Mouse (Mus musculus): ENCODE data around the gene Hras. TPM values are rescaled to one million over a fixed set of nuclear protein-coding genes. Genes with fewer than 3 reads are reported as not detected.

Gene Hras
- polyA plus RNA-seq, 1 experiment from 2014 or later = 93.2 TPM

DNA sequence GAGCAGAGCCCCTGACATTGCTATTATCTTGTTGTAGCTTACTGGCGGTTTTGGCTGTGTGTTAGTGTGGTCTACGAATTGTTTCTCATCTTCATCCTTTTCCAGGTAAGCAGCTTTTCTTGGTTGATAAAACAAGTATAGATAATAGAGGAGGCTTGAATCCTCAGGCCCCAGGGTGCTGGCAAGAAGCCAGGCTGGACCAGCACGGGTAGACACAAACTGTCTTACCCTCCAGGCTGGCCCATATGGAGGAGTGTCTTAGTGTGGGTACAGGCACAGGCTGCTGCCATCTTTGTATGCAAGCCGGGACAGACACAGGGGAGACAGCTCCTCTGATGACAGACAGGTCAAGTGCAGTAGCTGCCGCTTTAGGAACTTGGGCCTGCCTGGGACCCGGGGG is 46.8 kb downstream of the Hras start:
- Histone ChIP-seq H3K9ac (ENCODE audit: low read depth, low read length) (no peak overlapping the region), H3K4me1 (ENCODE audit: control insufficient read depth, insufficient read depth, low read depth, low read length) (no peaks in the 10 kb centered on the region), H3K27me3 (replicated peaks; ENCODE audit: control insufficient read depth, insufficient read depth, low read length) (no peaks in the 10 kb centered on the region), H3K4me2 (ENCODE audit: low read length) (no peak overlapping the region), H3K36me3 (ENCODE audit: control insufficient read depth, insufficient read depth, low read length) (peaks cover 14% of the 10 kb centered on the region; the same call in 1 of the 2 replicates), H3K4me3 (ENCODE audit: low read length) (no peak overlapping the region), H3K9me3 (ENCODE audit: control insufficient read depth, low read length) (no peaks in the 10 kb centered on the region), H3K27ac (ENCODE audit: low read depth, low read length) (no peak overlapping the region)
- 79% methylated on average over 6 of the region's 6 CpGs for WGBS
- ATAC-seq = no peak

DNA sequence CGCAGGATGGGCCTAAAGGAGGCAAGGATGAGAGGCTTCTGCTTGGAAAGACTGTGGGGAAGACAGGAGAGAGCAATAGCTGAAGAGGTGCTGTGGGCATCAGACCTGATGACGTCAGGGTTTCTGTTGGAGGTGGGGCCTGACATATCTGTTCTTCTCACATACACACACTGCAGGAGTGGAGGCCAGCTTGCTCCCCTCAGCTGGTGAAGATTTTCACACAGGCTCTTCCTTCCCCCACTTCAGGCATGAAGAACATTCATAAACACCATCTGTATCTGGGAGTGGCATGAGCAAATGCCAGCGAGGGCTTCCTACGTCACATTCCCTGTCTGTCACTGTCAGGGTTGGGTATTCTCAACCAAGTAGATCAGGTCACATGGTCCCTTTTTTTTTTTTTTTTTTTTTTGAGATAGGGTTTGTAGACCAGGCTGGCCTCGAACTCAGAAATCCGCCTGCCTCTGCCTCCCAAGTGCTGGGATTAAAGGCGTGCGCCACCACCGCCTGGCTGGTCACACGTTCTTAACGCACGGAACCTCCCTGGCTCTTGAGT is 47.7 kb downstream of the Hras start:
- Histone ChIP-seq H3K27ac (ENCODE audit: low read depth, low read length) (no peak overlapping the region), H3K4me1 (ENCODE audit: control insufficient read depth, insufficient read depth, low read depth, low read length) (no peaks in the 10 kb centered on the region), H3K36me3 (ENCODE audit: control insufficient read depth, insufficient read depth, low read length) (peaks cover 9% of the 10 kb centered on the region; the same call in 1 of the 2 replicates), H3K4me2 (ENCODE audit: low read length) (no peak overlapping the region), H3K9ac (ENCODE audit: low read depth, low read length) (no peak overlapping the region), H3K27me3 (replicated peaks; ENCODE audit: control insufficient read depth, insufficient read depth, low read length) (no peaks in the 10 kb centered on the region), H3K4me3 (ENCODE audit: low read length) (no peak overlapping the region), H3K9me3 (ENCODE audit: control insufficient read depth, low read length) (no peaks in the 10 kb centered on the region)
- ATAC-seq = no peak
- 94% methylated on average over 12 of the region's 12 CpGs for WGBS

DNA sequence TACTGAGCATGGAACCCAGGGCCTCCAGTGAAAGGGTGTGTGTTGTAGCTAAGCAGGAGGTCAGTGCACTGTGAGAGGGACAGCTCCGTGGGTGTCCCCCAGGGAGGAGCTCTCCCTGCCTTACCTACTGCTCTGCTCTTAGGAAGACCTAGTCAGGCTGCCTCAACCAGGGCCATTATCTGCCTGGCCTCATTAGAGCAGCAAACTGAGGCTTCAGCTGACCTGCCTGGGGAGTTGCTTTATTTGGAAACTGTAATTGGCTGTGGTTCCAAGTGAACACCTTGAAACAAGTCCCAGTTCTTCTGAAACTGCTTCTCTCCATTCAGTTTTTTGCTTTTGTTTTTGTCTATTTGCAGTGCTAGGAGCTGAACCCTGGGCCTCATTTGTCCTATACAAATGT is 48.4 kb downstream of the Hras start:
- H3K27ac ChIP-seq (ENCODE audit: low read depth, low read length) = no peak overlapping the region
- H3K4me2 ChIP-seq (ENCODE audit: low read length) = no peak overlapping the region
- peaks cover 7% of the 10 kb centered on the region; the same call in 1 of the 2 replicates for H3K36me3 ChIP-seq (ENCODE audit: control insufficient read depth, insufficient read depth, low read length)
- no peaks in the 10 kb centered on the region for H3K9me3 ChIP-seq (ENCODE audit: control insufficient read depth, low read length)
- ATAC-seq = no peak
- no peaks in the 10 kb centered on the region for H3K4me1 ChIP-seq (ENCODE audit: control insufficient read depth, insufficient read depth, low read depth, low read length)
- H3K27me3 ChIP-seq (replicated peaks; ENCODE audit: control insufficient read depth, insufficient read depth, low read length) = no peaks in the 10 kb centered on the region
- H3K9ac ChIP-seq (ENCODE audit: low read depth, low read length) = no peak overlapping the region
- WGBS = 60% methylated on average over 1 of the region's 1 CpGs
- no peak overlapping the region for H3K4me3 ChIP-seq (ENCODE audit: low read length)

DNA sequence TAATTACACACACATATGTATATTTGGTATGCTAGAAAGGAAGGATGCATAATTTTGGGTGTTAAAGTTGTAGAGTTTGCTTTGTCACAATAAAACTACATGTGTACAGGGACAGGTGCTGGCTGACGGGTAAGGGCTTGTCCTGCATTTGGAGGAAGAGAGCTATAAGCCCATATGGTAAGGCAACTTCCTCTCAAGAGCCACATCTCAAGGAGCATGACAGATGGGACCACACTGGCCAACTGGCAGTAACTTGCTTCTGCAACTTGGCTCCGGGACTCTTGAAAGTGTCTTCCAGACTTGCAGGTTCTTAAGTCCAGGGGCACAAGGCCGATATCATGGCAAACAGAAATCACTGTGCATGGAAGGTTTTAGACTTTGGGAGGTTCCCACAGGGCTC is 49.2 kb downstream of the Hras start:
- H3K4me1 ChIP-seq (ENCODE audit: control insufficient read depth, insufficient read depth, low read depth, low read length) = no peaks in the 10 kb centered on the region
- H3K4me3 ChIP-seq (ENCODE audit: low read length) = no peak overlapping the region
- no peaks in the 10 kb centered on the region for H3K27me3 ChIP-seq (replicated peaks; ENCODE audit: control insufficient read depth, insufficient read depth, low read length)
- no peak overlapping the region for H3K9ac ChIP-seq (ENCODE audit: low read depth, low read length)
- no peaks in the 10 kb centered on the region for H3K9me3 ChIP-seq (ENCODE audit: control insufficient read depth, low read length)
- H3K36me3 ChIP-seq (ENCODE audit: control insufficient read depth, insufficient read depth, low read length) = peaks cover 7% of the 10 kb centered on the region; the same call in 1 of the 2 replicates
- ATAC-seq = no peak
- WGBS = 91% methylated on average over 3 of the region's 3 CpGs
- H3K4me2 ChIP-seq (ENCODE audit: low read length) = no peak overlapping the region
- H3K27ac ChIP-seq (ENCODE audit: low read depth, low read length) = no peak overlapping the region

DNA sequence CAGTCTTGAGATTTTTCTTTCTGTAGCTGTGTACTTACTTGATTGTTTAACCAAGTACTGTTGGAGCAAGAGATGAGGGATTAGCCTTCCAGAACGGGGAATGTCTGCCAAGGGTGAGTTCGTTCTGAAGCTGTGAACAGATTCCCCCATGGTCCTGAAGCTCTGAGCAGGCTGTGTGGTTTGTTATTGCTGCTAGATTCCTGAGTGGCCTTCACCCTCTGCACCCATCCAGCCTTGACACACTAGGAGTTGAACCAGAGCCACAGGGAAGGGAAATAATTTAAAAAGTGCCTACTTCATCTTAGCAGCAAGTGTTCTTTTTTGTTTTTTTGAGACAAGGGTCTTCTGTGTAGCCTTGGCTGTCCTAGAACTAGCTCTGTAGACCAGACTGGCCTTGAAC is 49.9 kb downstream of the Hras start:
- ATAC-seq = no peak
- Histone ChIP-seq H3K9ac (ENCODE audit: low read depth, low read length) (no peak overlapping the region), H3K27me3 (replicated peaks; ENCODE audit: control insufficient read depth, insufficient read depth, low read length) (no peaks in the 10 kb centered on the region), H3K36me3 (ENCODE audit: control insufficient read depth, insufficient read depth, low read length) (peaks cover 7% of the 10 kb centered on the region; the same call in 1 of the 2 replicates), H3K9me3 (ENCODE audit: control insufficient read depth, low read length) (no peaks in the 10 kb centered on the region), H3K4me3 (ENCODE audit: low read length) (no peak overlapping the region), H3K4me1 (ENCODE audit: control insufficient read depth, insufficient read depth, low read depth, low read length) (no peaks in the 10 kb centered on the region), H3K27ac (ENCODE audit: low read depth, low read length) (no peak overlapping the region), H3K4me2 (ENCODE audit: low read length) (no peak overlapping the region)
- 82% methylated on average over 2 of the region's 2 CpGs for WGBS

DNA sequence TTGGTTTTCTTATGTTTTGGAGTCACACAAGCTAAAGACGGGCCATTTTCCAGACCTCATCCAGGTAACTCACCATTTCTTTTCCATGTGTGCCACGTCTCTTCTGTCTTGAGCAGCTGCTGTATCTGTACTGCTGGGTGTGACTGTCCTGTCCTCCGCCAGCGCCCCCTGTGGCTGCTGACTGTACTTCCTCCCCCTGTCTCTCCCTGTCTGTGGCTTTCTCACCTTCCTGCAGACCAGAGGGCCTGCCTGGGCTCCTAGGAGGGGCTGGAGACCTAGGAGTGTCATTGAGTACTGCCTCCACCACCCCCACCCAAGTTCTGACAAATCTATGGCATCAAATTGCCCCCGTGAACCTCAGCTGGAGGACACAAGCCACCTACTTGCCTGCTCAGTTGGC is 50.7 kb downstream of the Hras start:
- no peak overlapping the region for H3K9ac ChIP-seq (ENCODE audit: low read depth, low read length)
- H3K4me2 ChIP-seq (ENCODE audit: low read length) = no peak overlapping the region
- H3K27me3 ChIP-seq (replicated peaks; ENCODE audit: control insufficient read depth, insufficient read depth, low read length) = no peaks in the 10 kb centered on the region
- WGBS = 57% methylated on average over 5 of the region's 5 CpGs
- peaks cover 7% of the 10 kb centered on the region; the same call in 1 of the 2 replicates for H3K36me3 ChIP-seq (ENCODE audit: control insufficient read depth, insufficient read depth, low read length)
- no peaks in the 10 kb centered on the region for H3K4me1 ChIP-seq (ENCODE audit: control insufficient read depth, insufficient read depth, low read depth, low read length)
- no peak overlapping the region for H3K4me3 ChIP-seq (ENCODE audit: low read length)
- ATAC-seq = no peak
- no peaks in the 10 kb centered on the region for H3K9me3 ChIP-seq (ENCODE audit: control insufficient read depth, low read length)
- H3K27ac ChIP-seq (ENCODE audit: low read depth, low read length) = no peak overlapping the region

DNA sequence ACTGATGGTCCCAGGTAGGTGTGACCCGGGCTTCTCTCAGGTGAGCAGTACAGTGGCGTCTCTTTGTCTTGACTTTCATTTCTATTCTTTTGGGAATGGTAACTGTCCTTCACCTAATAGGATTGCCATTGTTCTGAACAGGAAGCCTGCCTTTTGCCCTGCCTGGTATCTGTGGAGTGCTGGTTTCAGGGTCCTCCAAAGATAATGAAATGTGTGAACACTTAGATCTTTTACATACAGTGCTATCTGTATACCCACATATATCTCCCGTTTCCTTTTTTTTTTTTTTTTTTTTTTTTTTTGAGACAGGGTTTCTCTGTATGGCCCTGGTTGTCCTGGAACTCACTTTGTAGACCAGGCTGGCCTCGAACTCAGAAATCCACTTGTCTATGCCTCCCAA is 52.5 kb downstream of the Hras start:
- Histone ChIP-seq H3K4me3 (ENCODE audit: low read length) (no peak overlapping the region), H3K36me3 (ENCODE audit: control insufficient read depth, insufficient read depth, low read length) (peaks cover 15% of the 10 kb centered on the region), H3K4me1 (ENCODE audit: control insufficient read depth, insufficient read depth, low read depth, low read length) (no peaks in the 10 kb centered on the region), H3K9ac (ENCODE audit: low read depth, low read length) (no peak overlapping the region), H3K27me3 (replicated peaks; ENCODE audit: control insufficient read depth, insufficient read depth, low read length) (no peaks in the 10 kb centered on the region), H3K27ac (ENCODE audit: low read depth, low read length) (no peak overlapping the region), H3K4me2 (ENCODE audit: low read length) (no peak overlapping the region), H3K9me3 (ENCODE audit: control insufficient read depth, low read length) (no peaks in the 10 kb centered on the region)
- ATAC-seq = no peak
- WGBS = 93% methylated on average over 4 of the region's 4 CpGs

MicroRNA genes within 50 kb of the gene (microRNA counts, 519-probe panel; counts per million panel counts)
- 2,591 counts per million, percentile 68 among the panel's probes with 10 or more counts for microRNA mmu-miR-210

Small RNA genes lying within 50 kb of the gene (microRNA-seq; reads per million reads assigned to microRNA genes)
- gene Mir210 = 334 reads per million, percentile 64 among the genes with 10 or more reads in this experiment

Other genes starting within 250 kb of the Hras start
- gene Ifitm5, start 243.7 kb downstream of the Hras start, polyA plus RNA-seq (2015; fragmentation: Nextera tagmentation; extraction: Ambion mirVana) = 0.49 and 1.7 TPM in 2 replicates
- gene Gm45717, start 238.1 kb downstream of the Hras start, polyA plus RNA-seq (2015; fragmentation: Nextera tagmentation; extraction: Ambion mirVana) = not detected in 2 replicates
- gene Ifitm2, start 238.0 kb downstream of the Hras start, polyA plus RNA-seq (2015; fragmentation: Nextera tagmentation; extraction: Ambion mirVana) = 182 and 202 TPM in 2 replicates
- gene Ifitm1, start 226.8 kb downstream of the Hras start, polyA plus RNA-seq (2015; fragmentation: Nextera tagmentation; extraction: Ambion mirVana) = 15.2 and 19.4 TPM in 2 replicates
- gene Ifitm3, start 183.2 kb downstream of the Hras start, polyA plus RNA-seq (2015; fragmentation: Nextera tagmentation; extraction: Ambion mirVana) = 41.2 and 43.1 TPM in 2 replicates
- gene Ifitm6, start 176.1 kb downstream of the Hras start, polyA plus RNA-seq (2015; fragmentation: Nextera tagmentation; extraction: Ambion mirVana) = 0.83 and 1.3 TPM in 2 replicates
- not detected in 2 replicates for gene Gm17387, start 164.9 kb downstream of the Hras start, polyA plus RNA-seq (2015; fragmentation: Nextera tagmentation; extraction: Ambion mirVana)
- gene B4galnt4, start 132.9 kb downstream of the Hras start, polyA plus RNA-seq (2015; fragmentation: Nextera tagmentation; extraction: Ambion mirVana) = 53.3 and 55.0 TPM in 2 replicates
- gene Pkp3, start 115.8 kb downstream of the Hras start, polyA plus RNA-seq (2015; fragmentation: Nextera tagmentation; extraction: Ambion mirVana) = 0.31 and 0.32 TPM in 2 replicates
- 3.2 and 3.3 TPM in 2 replicates for gene Sigirr, start 93.4 kb downstream of the Hras start, polyA plus RNA-seq (2015; fragmentation: Nextera tagmentation; extraction: Ambion mirVana)
- 0.49 and 0.80 TPM in 2 replicates for gene Ano9, start 76.2 kb downstream of the Hras start, polyA plus RNA-seq (2015; fragmentation: Nextera tagmentation; extraction: Ambion mirVana)
- gene Ptdss2, start 71.6 kb downstream of the Hras start, polyA plus RNA-seq (2015; fragmentation: Nextera tagmentation; extraction: Ambion mirVana) = 82.8 and 95.8 TPM in 2 replicates
- 53.6 and 54.1 TPM in 2 replicates for gene Rnh1, start 21.1 kb downstream of the Hras start, polyA plus RNA-seq (2015; fragmentation: Nextera tagmentation; extraction: Ambion mirVana)
- gene Lrrc56, start 152 bp upstream of the Hras start, polyA plus RNA-seq (2015; fragmentation: Nextera tagmentation; extraction: Ambion mirVana) = 10.1 and 10.4 TPM in 2 replicates
- 0.35 and 0.89 TPM in 2 replicates for gene Lmntd2, start 20.1 kb upstream of the Hras start, polyA plus RNA-seq (2015; fragmentation: Nextera tagmentation; extraction: Ambion mirVana)
- 22.8 and 25.9 TPM in 2 replicates for gene Rassf7, start 21.9 kb upstream of the Hras start, polyA plus RNA-seq (2015; fragmentation: Nextera tagmentation; extraction: Ambion mirVana)
- 57.1 and 67.4 TPM in 2 replicates for gene Phrf1, start 34.8 kb upstream of the Hras start, polyA plus RNA-seq (2015; fragmentation: Nextera tagmentation; extraction: Ambion mirVana)
- 1.8 and 2.0 TPM in 2 replicates for gene Irf7, start 72.5 kb upstream of the Hras start, polyA plus RNA-seq (2015; fragmentation: Nextera tagmentation; extraction: Ambion mirVana)
- 0.29 TPM in 1 of 2 replicates, not detected in the other for gene Cdhr5, start 82.8 kb upstream of the Hras start, polyA plus RNA-seq (2015; fragmentation: Nextera tagmentation; extraction: Ambion mirVana)
- 3.5 and 6.1 TPM in 2 replicates for gene Sct, start 85.1 kb upstream of the Hras start, polyA plus RNA-seq (2015; fragmentation: Nextera tagmentation; extraction: Ambion mirVana)
- 0.64 and 1.00 TPM in 2 replicates for gene Drd4, start 98.0 kb upstream of the Hras start, polyA plus RNA-seq (2015; fragmentation: Nextera tagmentation; extraction: Ambion mirVana)
- gene Deaf1, start 133.7 kb upstream of the Hras start, polyA plus RNA-seq (2015; fragmentation: Nextera tagmentation; extraction: Ambion mirVana) = 202 and 206 TPM in 2 replicates
- gene Tmem80, start 133.7 kb upstream of the Hras start, polyA plus RNA-seq (2015; fragmentation: Nextera tagmentation; extraction: Ambion mirVana) = 48.2 and 52.2 TPM in 2 replicates
- 2.5 and 3.1 TPM in 2 replicates for gene Eps8l2, start 144.9 kb upstream of the Hras start, polyA plus RNA-seq (2015; fragmentation: Nextera tagmentation; extraction: Ambion mirVana)
- 276 and 284 TPM in 2 replicates for gene Taldo1, start 198.2 kb upstream of the Hras start, polyA plus RNA-seq (2015; fragmentation: Nextera tagmentation; extraction: Ambion mirVana)
- gene Gatd1, start 220.1 kb upstream of the Hras start, polyA plus RNA-seq (2015; fragmentation: Nextera tagmentation; extraction: Ambion mirVana) = 51.8 and 55.2 TPM in 2 replicates
- gene Cend1, start 235.5 kb upstream of the Hras start, polyA plus RNA-seq (2015; fragmentation: Nextera tagmentation; extraction: Ambion mirVana) = 226 and 245 TPM in 2 replicates
- gene Slc25a22, start 243.9 kb upstream of the Hras start, polyA plus RNA-seq (2015; fragmentation: Nextera tagmentation; extraction: Ambion mirVana) = 96.3 and 104 TPM in 2 replicates

Measured in hindbrain, embryonic 16.5 days (tissue).